ENCODE assay signal across 8 mouse cellular contexts in genomic region chr10:87552726-87553125, GRCm38 (mm10). TPM values are rescaled to one million over a fixed set of nuclear protein-coding genes. Genes with fewer than 3 reads are reported as not detected.
A peak's percentile ranks its signal among the peaks of the same experiment; 100 is the strongest.
DNase-seq lines count a peak whose midpoint lies in the region; ATAC-seq and TF ChIP-seq lines count a peak whose summit lies in the region.

No protein-coding gene starts in this region.

- DNase-seq in heart, adult 2 months: peak in 1 of 2 experiments; percentile 24
- no peak for DNase-seq in heart, embryonic 10.5 days (ENCODE audit: low spot score)
- DNase-seq in brain, embryonic 14.5 days (ENCODE audit: low read depth): peak; percentile 88
- DNase-seq in layer of hippocampus, postnatal 10 days (ENCODE audit: low spot score in 2 of 2): peak; percentile 60 to 66
- DNase-seq in lung, postnatal 25 days (ENCODE audit: low spot score): peak; percentile 35
- peak; percentile 49 to 70 for DNase-seq in right cerebral cortex, postnatal 10 days (ENCODE audit: low spot score in 2 of 2)

- H3K36me3 ChIP-seq in heart, adult 2 months (ENCODE audit: control insufficient read depth, insufficient read depth, low read length): no peaks in the 10 kb centered on the region
- H3K36me3 ChIP-seq in heart, embryonic 10.5 days: no peaks in the 10 kb centered on the region
- H3K36me3 ChIP-seq in hindbrain, embryonic 13.5 days: no peaks in the 10 kb centered on the region

- no peaks in the 10 kb centered on the region for H3K9me3 ChIP-seq in heart, embryonic 10.5 days
- H3K9me3 ChIP-seq in hindbrain, embryonic 13.5 days: no peaks in the 10 kb centered on the region

- H3K27me3 ChIP-seq in heart, adult 2 months (ENCODE audit: control insufficient read depth, insufficient read depth, low read length): no peaks in the 10 kb centered on the region
- peaks cover 12% of the 10 kb centered on the region; the same call in 1 of the 2 replicates for H3K27me3 ChIP-seq in heart, embryonic 10.5 days (ENCODE audit: insufficient read depth, poor library complexity, severe bottlenecking)
- peaks cover 8% of the 10 kb centered on the region; the same call in 1 of the 2 replicates for H3K27me3 ChIP-seq in hindbrain, embryonic 13.5 days

- H3K9ac ChIP-seq in heart, adult 2 months (ENCODE audit: low read depth, low read length): no peak overlapping the region
- no peak overlapping the region; the same call in 1 of the 2 replicates for H3K9ac ChIP-seq in hindbrain, embryonic 13.5 days

- ATAC-seq in erythroid progenitor cell, adult 5-6 weeks (replicated peaks; ENCODE audit: low FRiP score, poor library complexity, severe bottlenecking): peak; percentile 61; the same call in 1 of the 2 replicates
- peak; percentile 61 for ATAC-seq in hindbrain, embryonic 13.5 days (ENCODE audit: low FRiP score)

- no peak for TF ChIP-seq POLR2A in heart, adult 2 months (IDR thresholded peaks at IDR 0.05; ENCODE audit: insufficient read depth, low read depth, low read length)
- TF ChIP-seq POLR2A in brain, embryonic 14.5 days (IDR thresholded peaks at IDR 0.05; ENCODE audit: borderline replicate concordance, extremely low read depth, insufficient read depth, insufficient read length, poor library complexity, severe bottlenecking): no peak

- H3K27ac ChIP-seq in heart, adult 2 months: no peak overlapping the region
- H3K27ac ChIP-seq in heart, embryonic 10.5 days: no peak overlapping the region
- H3K27ac ChIP-seq in hindbrain, embryonic 13.5 days: no peak overlapping the region

- TF ChIP-seq CTCF in heart, adult 2 months (IDR thresholded peaks at IDR 0.05): no peak; the same call in 1 of the 2 replicates
- TF ChIP-seq CTCF in brain, embryonic 14.5 days (IDR thresholded peaks at IDR 0.05; ENCODE audit: borderline replicate concordance, extremely low read depth, insufficient read depth, insufficient read length): peak; percentile 96

- no peaks in the 10 kb centered on the region; the same call in 1 of the 2 replicates for H3K4me1 ChIP-seq in heart, adult 2 months (ENCODE audit: control insufficient read depth, insufficient read depth, low read length)
- H3K4me1 ChIP-seq in heart, embryonic 10.5 days: no peaks in the 10 kb centered on the region
- H3K4me1 ChIP-seq in hindbrain, embryonic 13.5 days (replicated peaks): no peaks in the 10 kb centered on the region

- 0 out of 2 replicates have a peak overlapping the region, but pooled peaks have one; percentile 26 for H3K4me2 ChIP-seq in hindbrain, embryonic 13.5 days

- 31% methylated on average over 8 of the region's 8 CpGs for WGBS in heart, adult 2 months
- WGBS in heart, embryonic 10.5 days: 32% methylated on average over 8 of the region's 8 CpGs
- WGBS in hindbrain, embryonic 13.5 days: 31% methylated on average over 8 of the region's 8 CpGs

- H3K79me2 ChIP-seq in heart, adult 2 months (replicated peaks; ENCODE audit: control insufficient read depth, insufficient read depth, low read length): no peaks in the 10 kb centered on the region

- TF ChIP-seq EP300 in heart, adult 2 months (IDR thresholded peaks at IDR 0.05; ENCODE audit: insufficient read depth, low read depth, low read length): peak; percentile 75; the same call in 1 of the 2 replicates

- intact Hi-C loops in heart, adult 2 months (cut with DNase I): loop anchor here (1.0 kb wide), 2 partner anchors 752 to 775 kb away; no protein-coding TSS in a partner anchor

- H3K4me3 ChIP-seq in heart, adult 2 months: no peak overlapping the region
- H3K4me3 ChIP-seq in heart, embryonic 10.5 days: no peak overlapping the region
- no peak overlapping the region; the same call in 1 of the 2 replicates for H3K4me3 ChIP-seq in hindbrain, embryonic 13.5 days

RNA-seq across cellular contexts. Expression of gene Pah, which starts 31.1 kb away (rescaled TPM):
- total RNA-seq in heart, adult 2 months (2021): 10 to 100 TPM; 11.2 to 12.0 TPM
- polyA plus RNA-seq in heart, adult 2 months (2012; rRNA removed): 0.14 and 0.56 TPM in 2 replicates
- polyA plus RNA-seq in heart, embryonic 10.5 days (2016; fragmentation: Nextera tagmentation; extraction: Ambion mirVana): 0.55 TPM in 1 of 2 replicates, not detected in the other
- polyA plus RNA-seq in brain, embryonic 14.5 days (2012; rRNA removed): not detected in 2 replicates
- not detected in 2 replicates for total RNA-seq in erythroid progenitor cell, adult 5-6 weeks (2015; ENCODE audit: low replicate concordance)
- not detected in 2 replicates for total RNA-seq in erythroid progenitor cell, adult 5-6 weeks (2017; ENCODE audit: low replicate concordance)
- not detected in 2 replicates for polyA plus RNA-seq in hindbrain, embryonic 13.5 days (2015; fragmentation: Nextera tagmentation; extraction: Ambion mirVana)
- total RNA-seq in layer of hippocampus, postnatal 10 days (2021): not detected

RNA-seq across cellular contexts. Expression of gene Ascl1, which starts 59.3 kb away (rescaled TPM):
- under 1 TPM in 1 of 2 experiments, not detected in 1; 0.10 TPM for total RNA-seq in heart, adult 2 months (2021)
- polyA plus RNA-seq in heart, adult 2 months (2012; rRNA removed): 0.06 TPM in 1 of 2 replicates, not detected in the other
- 0.92 TPM in 1 of 2 replicates, not detected in the other for polyA plus RNA-seq in heart, embryonic 10.5 days (2016; fragmentation: Nextera tagmentation; extraction: Ambion mirVana)
- polyA plus RNA-seq in brain, embryonic 14.5 days (2012; rRNA removed): 46.5 and 48.3 TPM in 2 replicates
- total RNA-seq in erythroid progenitor cell, adult 5-6 weeks (2015; ENCODE audit: low replicate concordance): not detected in 2 replicates
- not detected in 2 replicates for total RNA-seq in erythroid progenitor cell, adult 5-6 weeks (2017; ENCODE audit: low replicate concordance)
- 15.1 and 15.7 TPM in 2 replicates for polyA plus RNA-seq in hindbrain, embryonic 13.5 days (2015; fragmentation: Nextera tagmentation; extraction: Ambion mirVana)
- total RNA-seq in layer of hippocampus, postnatal 10 days (2021): 10 to 100 TPM; 11.2 to 11.5 TPM
